Mouse (Mus musculus) cerebral cortex, adult 2 months (tissue): ENCODE data around the gene Il6ra.

Experiments
- WGBS: fragments of 180-500 bp; shearing (Covaris S2); methylation state at CpG from one replicate; pipeline ENCODE4 v1.1.7; 2018; 5-methylcytosine and 5-hydroxymethylcytosine counted together

Il6ra gene

GRCm38 (mm10) chr3:89875021-89875420, 38.0 kb downstream of the Il6ra start:
- WGBS: 51% methylated on average over 9 of the region's 9 CpGs

- WGBS: 80% methylated on average over 5 of the region's 5 CpGs
Observed at GRCm38 (mm10) chr3:89874076-89874475, 38.9 kb downstream of the Il6ra start.

- 62% methylated on average over 6 of the region's 6 CpGs for WGBS
Observed at GRCm38 (mm10) chr3:89872684-89873083, 40.3 kb downstream of the Il6ra start.

- 52% methylated on average over 7 of the region's 7 CpGs for WGBS
Observed at GRCm38 (mm10) chr3:89872209-89872608, 40.8 kb downstream of the Il6ra start.

- 79% methylated on average over 8 of the region's 8 CpGs for whole genome bisulfite sequencing
Observed at GRCm38 (mm10) chr3:89871339-89871914, 41.6 kb downstream of the Il6ra start.

GRCm38 (mm10) chr3:89870472-89871271, 42.3 kb downstream of the Il6ra start:
- 88% methylated on average over 22 of the region's 22 CpGs for whole genome bisulfite sequencing

- 81% methylated on average over 9 of the region's 9 CpGs for WGBS
Observed at GRCm38 (mm10) chr3:89869556-89869955, 43.4 kb downstream of the Il6ra start.

- 65% methylated on average over 9 of the region's 9 CpGs for WGBS
Observed at GRCm38 (mm10) chr3:89868956-89869355, 44.0 kb downstream of the Il6ra start.

GRCm38 (mm10) chr3:89868357-89868756, 44.6 kb downstream of the Il6ra start:
- WGBS: 19% methylated on average over 7 of the region's 7 CpGs

- 26% methylated on average over 3 of the region's 4 CpGs for WGBS
Observed at GRCm38 (mm10) chr3:89867651-89868050, 45.3 kb downstream of the Il6ra start.

GRCm38 (mm10) chr3:89865764-89866163, 47.2 kb downstream of the Il6ra start:
- 62% methylated on average over 4 of the region's 4 CpGs for WGBS

GRCm38 (mm10) chr3:89865020-89865419, 48.0 kb downstream of the Il6ra start:
- 47% methylated on average over 6 of the region's 6 CpGs for WGBS

GRCm38 (mm10) chr3:89863716-89864509, 49.1 kb downstream of the Il6ra start:
- WGBS: 80% methylated on average over 9 of the region's 9 CpGs

- 82% methylated on average over 3 of the region's 3 CpGs for WGBS
Observed at GRCm38 (mm10) chr3:89863276-89863675, 49.7 kb downstream of the Il6ra start.

GRCm38 (mm10) chr3:89862182-89862761, 50.7 kb downstream of the Il6ra start:
- WGBS: 83% methylated on average over 8 of the region's 8 CpGs

GRCm38 (mm10) chr3:89861070-89861469, 51.9 kb downstream of the Il6ra start:
- WGBS: 16% methylated on average over 4 of the region's 4 CpGs

- WGBS: 80% methylated on average over 3 of the region's 3 CpGs
Observed at GRCm38 (mm10) chr3:89860343-89860742, 52.7 kb downstream of the Il6ra start.

- WGBS: 67% methylated on average over 3 of the region's 3 CpGs
Observed at GRCm38 (mm10) chr3:89859936-89860335, 53.1 kb downstream of the Il6ra start.

- 20% methylated on average over 8 of the region's 8 CpGs for WGBS
Observed at GRCm38 (mm10) chr3:89858888-89859287, 54.1 kb downstream of the Il6ra start.

- 10% methylated on average over 4 of the region's 4 CpGs for WGBS
Observed at GRCm38 (mm10) chr3:89858123-89858522, 54.9 kb downstream of the Il6ra start.

GRCm38 (mm10) chr3:89857353-89857752, 55.6 kb downstream of the Il6ra start:
- 87% methylated on average over 3 of the region's 3 CpGs for WGBS

- 71% methylated on average over 5 of the region's 5 CpGs for WGBS
Observed at GRCm38 (mm10) chr3:89853752-89854151, 59.2 kb downstream of the Il6ra start.
